Mouse (Mus musculus): ENCODE results near the gene Sgsm3.

- TF ChIP-seq EP300 (IDR thresholded peaks at IDR 0.05; ENCODE audit: low read depth) (no peak), CTCF (IDR thresholded peaks at IDR 0.05; ENCODE audit: low read depth) (no peak)
These were observed 37.6 kb downstream of the Sgsm3 start for GRCm38 (mm10) chr15:81015068-81015744.
